ENCODE assay signal across 8 mouse cellular contexts in the genomic region with DNA sequence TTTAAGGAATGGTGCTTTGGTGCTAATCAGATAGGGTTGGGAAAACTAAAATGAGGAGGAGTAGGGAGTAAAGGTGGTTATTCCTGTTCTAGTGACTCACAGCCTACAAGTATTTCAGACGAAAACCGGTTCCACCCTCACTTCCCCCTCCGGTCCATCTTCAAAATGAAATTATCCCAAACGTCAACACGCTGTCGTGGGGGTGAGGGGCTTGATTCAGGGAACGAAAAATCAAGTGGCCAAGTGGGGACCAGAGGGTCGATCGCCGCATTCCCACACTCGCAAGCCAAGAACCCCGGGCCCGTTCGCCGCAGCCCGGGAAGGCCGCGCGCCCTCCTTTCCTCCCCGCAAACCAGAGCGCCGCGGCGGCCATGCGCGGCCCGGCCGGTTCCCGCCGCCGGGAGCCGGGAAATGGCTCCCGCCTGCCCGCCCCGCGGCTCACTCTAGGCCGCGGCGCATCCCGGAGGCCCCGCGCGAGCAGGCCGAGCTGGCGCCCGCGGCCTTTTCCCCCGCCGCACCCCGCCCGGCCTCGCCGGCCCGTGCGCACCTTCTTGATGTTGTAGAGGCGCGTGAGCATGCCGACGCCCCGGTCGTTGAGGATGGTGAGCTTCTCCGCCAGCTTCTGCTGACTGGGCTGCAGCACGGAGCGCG. TPM values are rescaled to one million over a fixed set of nuclear protein-coding genes. Genes with fewer than 3 reads are reported as not detected.
DNase-seq lines count a peak whose midpoint lies in the region; ATAC-seq and TF ChIP-seq lines count a peak whose summit lies in the region.

No protein-coding gene starts in this region.

- intact Hi-C loops in heart, postnatal 25 days (cut with DNase I): loop anchor here (2.0 kb wide), 1 partner anchor 36 kb away; a partner anchor contains a TSS

- TF ChIP-seq POLR2A in CH12.LX (IDR thresholded peaks at IDR 0.05; ENCODE audit: low read depth, low read length): no peak
- TF ChIP-seq POLR2A in brain, embryonic 14.5 days (IDR thresholded peaks at IDR 0.05; ENCODE audit: borderline replicate concordance, extremely low read depth, insufficient read depth, insufficient read length, poor library complexity, severe bottlenecking): no peak

- dilution Hi-C loops in CH12.LX (cut with MboI; ENCODE audit: extremely low pct_ligation_motif_present, extremely low pct_unique_long_range_greater_than_20kb, low sequenced_read_pairs): no loop called here

- H3K36me3 ChIP-seq in CH12.LX (replicated peaks in 1 of 2; ENCODE audit: control insufficient read depth in 1 of 2, insufficient read depth in 1 of 2, low read length in 1 of 2): no peaks in the 10 kb centered on the region
- no peaks in the 10 kb centered on the region for H3K36me3 ChIP-seq in forebrain, embryonic 15.5 days
- no peaks in the 10 kb centered on the region for H3K36me3 ChIP-seq in kidney, embryonic 14.5 days (ENCODE audit: control insufficient read depth, insufficient read depth, low read length)
- peaks cover 24% of the 10 kb centered on the region for H3K36me3 ChIP-seq in megakaryocyte, embryonic 14.5 days (replicated peaks; ENCODE audit: low read length)
- no peaks in the 10 kb centered on the region for H3K36me3 ChIP-seq in stomach, embryonic 14.5 days (ENCODE audit: control insufficient read depth, insufficient read depth, low read length)

- no peaks in the 10 kb centered on the region for H3K79me2 ChIP-seq in CH12.LX (replicated peaks; ENCODE audit: control insufficient read depth, extremely low read depth, insufficient read depth, poor library complexity, severe bottlenecking)

- DNase-seq in heart, adult 8-10 months (ENCODE audit: low spot score): peak; percentile 36
- DNase-seq in heart, postnatal 25 days (ENCODE audit: low spot score): no peak
- DNase-seq in CH12.LX (ENCODE audit: extremely low read depth): peak; percentile 22
- DNase-seq in brain, embryonic 14.5 days (ENCODE audit: low read depth): peak; percentile 67

- under 1% methylated on average over 65 of the region's 65 CpGs for WGBS in forebrain, embryonic 15.5 days
- WGBS in kidney, embryonic 14.5 days: under 1% methylated on average over 52 of the region's 65 CpGs
- under 1% methylated on average over 65 of the region's 65 CpGs for WGBS in stomach, embryonic 14.5 days

- no peak for TF ChIP-seq EP300 in CH12.LX (IDR thresholded peaks at IDR 0.05; ENCODE audit: low read length)

- TF ChIP-seq CTCF in CH12.LX (conservative IDR thresholded peaks at IDR 0.05 in 1 of 2, IDR thresholded peaks at IDR 0.05 in 1 of 2; ENCODE audit: low read depth in 2 of 2, low read length in 2 of 2): no peak
- TF ChIP-seq CTCF in brain, embryonic 14.5 days (IDR thresholded peaks at IDR 0.05; ENCODE audit: borderline replicate concordance, extremely low read depth, insufficient read depth, insufficient read length): no peak

- peaks cover 14% of the 10 kb centered on the region for H3K9me3 ChIP-seq in CH12.LX (replicated peaks; ENCODE audit: low read length)
- H3K9me3 ChIP-seq in forebrain, embryonic 15.5 days: no peaks in the 10 kb centered on the region
- no peaks in the 10 kb centered on the region for H3K9me3 ChIP-seq in kidney, embryonic 14.5 days (ENCODE audit: control insufficient read depth, low read length)
- peaks cover 16% of the 10 kb centered on the region for H3K9me3 ChIP-seq in megakaryocyte, embryonic 14.5 days
- H3K9me3 ChIP-seq in stomach, embryonic 14.5 days (ENCODE audit: control insufficient read depth, low read depth, low read length): no peaks in the 10 kb centered on the region

- in situ Hi-C loops in CH12.LX (cut with MboI; ENCODE audit: low pct_ligation_motif_present, low pct_unique_long_range_greater_than_20kb, low sequenced_read_pairs): no loop called here

- H3K4me3 ChIP-seq in CH12.LX (replicated peaks in 1 of 3; ENCODE audit: low read depth in 2 of 3, low read length in 2 of 3, poor library complexity in 1 of 3): peak overlapping the region; percentile 58 to 72 (median 68)
- peak overlapping the region; percentile 92 for H3K4me3 ChIP-seq in forebrain, embryonic 15.5 days
- H3K4me3 ChIP-seq in kidney, embryonic 14.5 days (ENCODE audit: low read length): peak overlapping the region; percentile 89
- H3K4me3 ChIP-seq in megakaryocyte, embryonic 14.5 days (replicated peaks): peak overlapping the region; percentile 96
- peak overlapping the region; percentile 65 for H3K4me3 ChIP-seq in stomach, embryonic 14.5 days (ENCODE audit: low read depth, low read length)

- H3K4me2 ChIP-seq in CH12.LX (ENCODE audit: insufficient read depth, low read depth, poor library complexity, severe bottlenecking): peak overlapping the region; percentile 59
- peak overlapping the region; percentile 46 for H3K4me2 ChIP-seq in forebrain, embryonic 15.5 days (replicated peaks)
- H3K4me2 ChIP-seq in kidney, embryonic 14.5 days (replicated peaks; ENCODE audit: low read depth, low read length): peak overlapping the region; percentile 74
- peak overlapping the region; percentile 52 for H3K4me2 ChIP-seq in stomach, embryonic 14.5 days (replicated peaks; ENCODE audit: low read depth, low read length)

- H3K27ac ChIP-seq in CH12.LX (ENCODE audit: insufficient read depth, low read depth): no peak overlapping the region
- H3K27ac ChIP-seq in forebrain, embryonic 15.5 days (replicated peaks): peak overlapping the region; percentile 96
- H3K27ac ChIP-seq in kidney, embryonic 14.5 days (ENCODE audit: low read depth, low read length): peak overlapping the region; percentile 96
- peak overlapping the region; percentile 98 for H3K27ac ChIP-seq in stomach, embryonic 14.5 days (ENCODE audit: low read length)

- TF ChIP-seq RAD21 in CH12.LX (IDR thresholded peaks at IDR 0.05; ENCODE audit: low read depth, low read length): no peak

- peak; percentile 79 for ATAC-seq in forebrain, embryonic 15.5 days (replicated peaks)
- ATAC-seq in kidney, embryonic 14.5 days (ENCODE audit: low FRiP score, low TSS enrichment): peak; percentile 70
- ATAC-seq in stomach, embryonic 14.5 days (ENCODE audit: insufficient number of reproducible peaks, insufficient read depth, low FRiP score, low read depth): peak; percentile 66; the same call in 1 of the 2 replicates

- peaks cover 64% of the 10 kb centered on the region for H3K27me3 ChIP-seq in CH12.LX (replicated peaks)
- no peaks in the 10 kb centered on the region for H3K27me3 ChIP-seq in forebrain, embryonic 15.5 days
- H3K27me3 ChIP-seq in kidney, embryonic 14.5 days (ENCODE audit: control insufficient read depth, insufficient read depth, low read length): no peaks in the 10 kb centered on the region
- peaks cover 3% of the 10 kb centered on the region for H3K27me3 ChIP-seq in megakaryocyte, embryonic 14.5 days (replicated peaks)
- H3K27me3 ChIP-seq in stomach, embryonic 14.5 days (ENCODE audit: control insufficient read depth, insufficient read depth, low read length): no peaks in the 10 kb centered on the region

- peaks cover 2 to 16% of the 10 kb centered on the region in 2 experiments; a peak in 3 of 4 replicates for H3K4me1 ChIP-seq in CH12.LX (ENCODE audit: control insufficient read depth in 1 of 2, insufficient read depth in 2 of 2)
- peaks cover 19% of the 10 kb centered on the region for H3K4me1 ChIP-seq in forebrain, embryonic 15.5 days
- H3K4me1 ChIP-seq in kidney, embryonic 14.5 days (ENCODE audit: control insufficient read depth, insufficient read depth, low read length): peaks cover 10% of the 10 kb centered on the region
- H3K4me1 ChIP-seq in megakaryocyte, embryonic 14.5 days: peaks cover 35% of the 10 kb centered on the region
- peaks cover 12% of the 10 kb centered on the region for H3K4me1 ChIP-seq in stomach, embryonic 14.5 days (ENCODE audit: control insufficient read depth, insufficient read depth, low read length)

- H3K9ac ChIP-seq in CH12.LX (ENCODE audit: insufficient read depth, low read depth): peak overlapping the region; percentile 54
- H3K9ac ChIP-seq in forebrain, embryonic 15.5 days (replicated peaks): peak overlapping the region; percentile 95
- H3K9ac ChIP-seq in kidney, embryonic 14.5 days (ENCODE audit: low read depth, low read length): peak overlapping the region; percentile 99
- H3K9ac ChIP-seq in stomach, embryonic 14.5 days (replicated peaks; ENCODE audit: low read depth, low read length): peak overlapping the region; percentile 89

RNA-seq across cellular contexts. Expression of a gene that starts 0.7 kb away (rescaled TPM):
- total RNA-seq in heart, adult 8-10 months (2022): 10 to 100 TPM; 51.5 to 68.0 (median 61.8) TPM
- total RNA-seq in heart, postnatal 25 days (2021): 10 to 100 TPM; 58.3 to 67.0 TPM
- total RNA-seq in CH12.LX (2012; rRNA removed) (3.9 and 4.2 TPM in 2 replicates), CH12.LX (2014; rRNA removed) (6.8 and 7.6 TPM in 2 replicates)
- polyA plus RNA-seq in CH12.LX (2012; ENCODE audit: insufficient read length, low read depth): 7.1 and 7.7 TPM in 2 replicates
- polyA plus RNA-seq in brain, embryonic 14.5 days (2012; rRNA removed): 102 and 119 TPM in 2 replicates
- polyA plus RNA-seq in forebrain, embryonic 15.5 days (2015; fragmentation: Nextera tagmentation; extraction: Ambion mirVana): 97.6 and 104 TPM in 2 replicates
- 48.4 and 71.4 TPM in 2 replicates for polyA plus RNA-seq in kidney, embryonic 14.5 days (2014; fragmentation: Nextera tagmentation; extraction: Ambion mirVana)
- 2.6 and 5.0 TPM in 2 replicates for polyA plus RNA-seq in megakaryocyte, embryonic 14.5 days (2012; ENCODE audit: insufficient read depth, low replicate concordance)
- polyA plus RNA-seq in stomach, embryonic 14.5 days (2014; fragmentation: Nextera tagmentation; extraction: Ambion mirVana): 58.3 and 70.8 TPM in 2 replicates

RNA-seq across cellular contexts. Expression of a gene that starts 36.4 kb away (rescaled TPM):
- total RNA-seq in heart, adult 8-10 months (2022): 10 to 100 TPM in 2 of 4 experiments, 1 to 10 TPM in 2; 8.4 to 10.9 (median 9.3) TPM
- total RNA-seq in heart, postnatal 25 days (2021): 1 to 10 TPM; 8.8 to 9.9 TPM
- total RNA-seq in CH12.LX (2012; rRNA removed) (19.0 TPM in 2 replicates), CH12.LX (2014; rRNA removed) (27.3 and 29.8 TPM in 2 replicates)
- polyA plus RNA-seq in CH12.LX (2012; ENCODE audit: insufficient read length, low read depth): 22.7 and 23.1 TPM in 2 replicates
- 14.1 and 15.5 TPM in 2 replicates for polyA plus RNA-seq in brain, embryonic 14.5 days (2012; rRNA removed)
- polyA plus RNA-seq in forebrain, embryonic 15.5 days (2015; fragmentation: Nextera tagmentation; extraction: Ambion mirVana): 16.5 and 18.7 TPM in 2 replicates
- 17.1 and 20.5 TPM in 2 replicates for polyA plus RNA-seq in kidney, embryonic 14.5 days (2014; fragmentation: Nextera tagmentation; extraction: Ambion mirVana)
- polyA plus RNA-seq in megakaryocyte, embryonic 14.5 days (2012; ENCODE audit: insufficient read depth, low replicate concordance): 0.09 TPM in 1 of 2 replicates, not detected in the other
- 18.3 and 19.1 TPM in 2 replicates for polyA plus RNA-seq in stomach, embryonic 14.5 days (2014; fragmentation: Nextera tagmentation; extraction: Ambion mirVana)

RNA-seq across cellular contexts. Expression of a gene that starts 36.6 kb away (rescaled TPM):
- 1 to 10 TPM; 5.7 to 9.4 (median 7.4) TPM for total RNA-seq in heart, adult 8-10 months (2022)
- total RNA-seq in heart, postnatal 25 days (2021): 1 to 10 TPM; 5.6 to 7.1 TPM
- total RNA-seq in CH12.LX (2012; rRNA removed) (37.9 and 51.0 TPM in 2 replicates), CH12.LX (2014; rRNA removed) (134 and 161 TPM in 2 replicates)
- polyA plus RNA-seq in CH12.LX (2012; ENCODE audit: insufficient read length, low read depth): 49.0 and 53.2 TPM in 2 replicates
- polyA plus RNA-seq in brain, embryonic 14.5 days (2012; rRNA removed): 50.7 and 77.4 TPM in 2 replicates
- 51.0 and 56.1 TPM in 2 replicates for polyA plus RNA-seq in forebrain, embryonic 15.5 days (2015; fragmentation: Nextera tagmentation; extraction: Ambion mirVana)
- polyA plus RNA-seq in kidney, embryonic 14.5 days (2014; fragmentation: Nextera tagmentation; extraction: Ambion mirVana): 52.9 and 61.7 TPM in 2 replicates
- 1.1 TPM in 1 of 2 replicates, not detected in the other for polyA plus RNA-seq in megakaryocyte, embryonic 14.5 days (2012; ENCODE audit: insufficient read depth, low replicate concordance)
- polyA plus RNA-seq in stomach, embryonic 14.5 days (2014; fragmentation: Nextera tagmentation; extraction: Ambion mirVana): 42.7 and 48.7 TPM in 2 replicates

Comparison
In these comparisons a context has a peak if more than half of its experiments do, and no peak if none do; other contexts are left out.
1. RNA of a gene that starts 36.4 kb away (polyA plus RNA-seq): 22.7 to 23.1 TPM in CH12.LX, 17.1 to 20.5 TPM in kidney, embryonic 14.5 days, 18.3 to 19.1 TPM in stomach, embryonic 14.5 days, 16.5 to 18.7 TPM in forebrain, embryonic 15.5 days and 14.1 to 15.5 TPM in brain, embryonic 14.5 days; 0.09 TPM in megakaryocyte, embryonic 14.5 days; every median in the first group is over 10 times any median in the second.
2. RNA of a gene that starts 36.6 kb away (polyA plus RNA-seq): 49.0 to 53.2 TPM in CH12.LX, 52.9 to 61.7 TPM in kidney, embryonic 14.5 days, 51.0 to 56.1 TPM in forebrain, embryonic 15.5 days, 50.7 to 77.4 TPM in brain, embryonic 14.5 days and 42.7 to 48.7 TPM in stomach, embryonic 14.5 days; 1.1 TPM in megakaryocyte, embryonic 14.5 days; every median in the first group is over 10 times any median in the second.
3. Peak in every context shown above with its lines, with median percentiles within 50 percentile points of each other: H3K4me2 ChIP-seq, H3K4me3 ChIP-seq, H3K9ac ChIP-seq and ATAC-seq.